Mouse (Mus musculus) gastrocnemius, adult 8-10 months (tissue): ENCODE data around the gene Nprl3. TPM values are rescaled to one million over a fixed set of nuclear protein-coding genes. Genes with fewer than 3 reads are reported as not detected.

Source experiments
- DNase-seq, 2 experiments: peaks; one replicate each; pipeline ENCODE4 v3.0.0; 2022; ENCODE audit warnings: low spot score in 2 of 2
- total RNA-seq, 4 experiments: library from RNA; stranded (reverse); gene quantifications; 2 replicates each; pipeline ENCODE4 v1.2.4; 2022

Nprl3 gene
- total RNA-seq, 4 experiments from 2014 or later: 22.9 to 27.2 (median 24.6) TPM

DNA sequence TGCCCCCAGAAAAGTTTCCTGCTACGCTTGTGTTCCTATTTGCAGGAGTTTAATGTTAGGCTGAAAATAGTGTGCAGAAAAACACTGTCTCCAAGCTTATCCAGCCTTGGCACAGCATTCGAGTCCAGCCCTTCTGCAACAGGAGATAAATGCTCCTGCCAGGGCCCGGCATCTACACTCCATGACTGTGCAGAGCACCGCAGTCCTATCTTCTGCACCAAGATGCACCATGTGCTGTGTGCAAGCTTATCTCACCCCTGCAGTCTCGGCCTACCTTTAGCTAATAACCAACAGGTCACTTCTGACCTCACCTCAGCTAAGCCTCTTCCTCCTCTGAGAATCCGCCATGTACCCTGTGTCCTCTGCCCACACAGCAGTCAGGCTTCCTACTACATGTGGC, 21.9 kb downstream of the Nprl3 start:
- DNase-seq: no peak

GRCm38 (mm10) chr11:32244617-32245016, 22.9 kb downstream of the Nprl3 start:
- no peak for DNase-seq

DNA sequence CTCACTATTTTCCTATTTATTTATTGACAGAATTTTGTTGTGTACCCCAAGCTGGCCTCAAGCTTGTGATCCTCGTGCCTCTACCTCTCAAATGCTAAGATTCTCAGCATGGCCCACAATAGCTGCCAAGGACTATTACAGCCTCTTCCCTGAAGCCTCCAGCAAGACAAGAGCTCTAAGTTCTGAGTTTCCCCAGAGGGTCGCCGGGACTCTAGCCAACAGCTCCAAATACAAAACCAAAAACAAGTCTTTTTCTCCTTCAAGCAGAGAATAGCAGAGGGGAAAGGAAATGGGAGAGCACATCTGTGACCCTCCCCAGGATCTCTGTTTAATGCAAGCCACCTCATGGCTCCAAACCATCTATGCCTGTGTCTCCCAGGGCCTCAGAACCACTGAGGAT, 23.4 kb downstream of the Nprl3 start:
- no peak for DNase-seq

- no peak for DNase-seq
Observed at GRCm38 (mm10) chr11:32243205-32243955, 24.1 kb downstream of the Nprl3 start.

- DNase-seq: no peak
Observed at GRCm38 (mm10) chr11:32242209-32242608, 25.3 kb downstream of the Nprl3 start.

DNA sequence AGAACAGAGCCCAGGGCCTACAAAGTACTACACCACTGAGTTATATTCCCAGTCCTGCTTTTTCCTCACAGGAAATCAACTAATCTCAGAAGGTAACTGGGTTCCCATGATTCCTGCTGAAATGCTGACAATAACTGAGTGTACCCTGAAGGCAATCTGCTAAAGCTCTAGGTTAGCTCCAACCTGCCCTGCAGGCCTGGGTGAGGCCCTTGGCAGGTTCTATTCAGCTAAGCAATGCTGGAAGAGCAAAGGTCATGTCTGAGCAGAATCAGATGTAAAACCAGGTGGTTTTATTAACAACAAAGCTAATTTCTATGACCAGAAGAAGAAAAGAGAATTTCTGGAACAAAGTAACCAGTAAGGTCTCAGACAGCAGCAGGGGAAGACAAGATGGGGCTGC, 26.1 kb downstream of the Nprl3 start:
- DNase-seq: no peak

- peak; percentile 49 to 53 for DNase-seq
Observed at GRCm38 (mm10) chr11:32238093-32238860, 29.2 kb downstream of the Nprl3 start.

DNA sequence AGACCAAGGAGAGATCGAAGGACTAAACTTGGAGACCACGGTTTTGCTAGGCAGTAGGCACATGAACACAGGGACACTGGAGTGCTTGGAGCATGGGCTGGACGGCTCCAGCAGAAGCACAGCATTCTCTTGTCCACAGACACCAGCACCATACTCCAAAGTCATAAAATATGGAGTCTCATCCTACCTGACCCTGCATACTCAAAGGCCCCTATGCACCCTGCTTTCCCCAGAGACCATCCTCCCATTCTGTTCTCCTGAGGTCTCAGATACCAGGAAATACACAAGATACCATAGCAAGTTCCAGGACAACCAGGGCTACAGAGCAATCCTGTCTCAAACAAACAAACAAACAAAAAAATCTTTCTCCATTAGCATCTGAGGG, 30.1 kb downstream of the Nprl3 start:
- no peak for DNase-seq

GRCm38 (mm10) chr11:32236712-32237410, 30.6 kb downstream of the Nprl3 start:
- peak; percentile 47 to 55 for DNase-seq

- DNase-seq: no peak
Observed at GRCm38 (mm10) chr11:32236132-32236531, 31.4 kb downstream of the Nprl3 start.

DNA sequence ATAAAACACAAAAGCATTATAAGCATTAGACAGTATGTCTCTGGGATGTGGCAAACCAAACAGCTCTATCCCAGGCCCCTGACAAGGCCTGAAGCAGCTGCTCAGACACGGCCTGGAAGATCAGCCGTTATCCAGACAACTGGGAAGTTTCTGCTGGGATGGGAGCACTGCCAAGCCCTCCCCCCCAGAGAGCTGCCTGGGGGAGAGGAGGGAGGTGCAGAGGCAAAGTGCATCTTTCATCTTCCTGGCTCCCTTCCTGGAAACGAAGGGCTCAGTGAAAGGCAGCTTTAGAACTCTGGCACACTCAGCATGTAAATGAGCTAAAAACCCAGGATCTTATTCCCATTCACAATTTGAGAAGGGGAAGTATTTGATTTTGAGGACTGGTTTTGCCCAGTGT, 31.9 kb downstream of the Nprl3 start:
- peak in 1 of 2 experiments; percentile 45 for DNase-seq

GRCm38 (mm10) chr11:32234816-32235485, 32.6 kb downstream of the Nprl3 start:
- no peak for DNase-seq

DNA sequence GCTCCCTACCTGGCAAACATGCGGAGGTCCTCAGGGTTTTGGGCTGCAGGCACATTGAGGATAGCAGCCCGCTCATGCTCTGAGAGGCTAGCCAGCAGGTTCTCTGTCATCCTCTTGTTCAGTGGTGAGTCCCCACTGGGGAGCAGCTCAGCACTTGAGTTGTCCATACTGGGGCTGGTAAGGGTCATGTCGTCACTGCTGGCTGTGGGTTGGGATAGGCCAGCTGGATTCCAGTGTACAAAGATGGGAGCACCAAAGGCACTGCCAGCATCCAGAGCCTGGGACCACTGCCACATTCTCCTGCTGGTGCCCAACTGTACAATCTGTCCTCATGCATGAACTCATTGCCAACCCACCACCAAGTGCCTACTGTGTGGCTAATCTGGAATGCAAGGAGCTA, 33.6 kb downstream of the Nprl3 start:
- no peak for DNase-seq

DNA sequence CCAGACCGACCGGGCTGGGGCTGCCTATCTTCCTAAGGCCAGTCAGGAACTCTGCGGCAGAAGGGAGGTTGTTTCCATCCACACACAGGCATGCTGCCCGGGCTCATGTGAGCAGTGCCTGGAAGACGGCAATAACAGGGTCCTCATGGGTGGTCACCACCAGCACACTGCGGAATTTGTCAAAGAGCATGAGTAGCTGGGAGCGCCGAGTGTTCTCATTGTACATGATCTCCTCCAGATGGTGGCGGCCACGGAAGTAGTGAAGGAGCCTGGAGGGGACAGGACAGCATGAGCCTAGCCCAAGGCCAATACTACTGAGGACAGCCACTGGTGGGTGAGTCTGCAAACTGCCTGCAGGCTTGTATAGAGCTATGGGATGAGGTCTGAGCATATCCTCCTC, 34.7 kb downstream of the Nprl3 start:
- no peak for DNase-seq

- no peak for DNase-seq
Observed at GRCm38 (mm10) chr11:32231125-32231524, 36.4 kb downstream of the Nprl3 start.

GRCm38 (mm10) chr11:32230220-32230619, 37.3 kb downstream of the Nprl3 start:
- no peak for DNase-seq

GRCm38 (mm10) chr11:32228292-32228845, 39.1 kb downstream of the Nprl3 start:
- no peak for DNase-seq

DNA sequence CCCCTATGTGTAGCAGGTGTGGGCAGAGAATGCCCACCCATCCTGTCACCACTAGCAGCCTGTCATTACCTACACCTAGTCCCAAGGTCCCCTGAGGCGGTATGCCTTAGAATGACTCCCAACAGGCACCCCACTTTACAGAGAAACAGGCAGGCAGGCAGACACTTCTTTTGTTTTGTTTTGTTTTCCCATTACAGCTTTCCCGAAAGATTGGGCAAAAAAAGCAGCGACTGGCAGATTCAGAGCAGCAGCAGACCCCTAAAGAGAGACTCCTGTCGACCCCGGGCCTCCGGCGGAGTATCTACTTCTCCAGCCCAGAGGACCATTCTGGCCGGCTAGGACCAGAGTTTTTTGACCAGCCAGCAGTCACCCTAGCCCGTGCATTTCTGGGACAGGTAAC, 40.0 kb downstream of the Nprl3 start:
- DNase-seq: no peak

DNA sequence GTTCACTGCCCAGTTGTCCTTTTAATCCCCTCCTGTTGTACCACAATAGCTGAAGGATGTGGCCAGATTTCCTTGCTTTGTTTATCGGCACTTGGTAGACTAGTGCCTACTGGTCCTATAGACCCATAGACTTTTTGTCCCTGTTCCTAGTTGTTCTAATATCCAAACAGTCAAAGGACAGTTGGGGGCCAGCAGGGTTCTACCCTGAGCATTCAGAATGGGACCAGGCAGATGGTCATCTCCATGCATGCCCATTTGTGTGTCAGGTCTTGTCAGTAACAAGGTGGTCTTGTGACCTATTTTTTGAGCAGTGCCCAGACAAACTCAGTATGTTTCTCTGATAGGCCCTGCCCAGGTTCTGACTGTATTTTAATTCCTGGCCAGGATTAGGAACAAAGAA, 40.5 kb downstream of the Nprl3 start:
- no peak for DNase-seq

- DNase-seq: peak; percentile 69 to 86
Observed at GRCm38 (mm10) chr11:32226124-32226871, 41.2 kb downstream of the Nprl3 start, which contains the start of gene Mpg. Gene Mpg (plus strand): TSS chr11:32226505.
